Mouse (Mus musculus) forebrain, embryonic 11.5 days (tissue): Measurements from ENCODE around the gene Crtc1. TPM values are rescaled to one million over a fixed set of nuclear protein-coding genes. Genes with fewer than 3 reads are reported as not detected.
A peak's percentile ranks its signal among the peaks of the same experiment; 100 is the strongest.

Source experiments
- ATAC-seq: fragments of 200-750 bp; cut with Nextera tagmentation; replicated peaks from 2 replicates; pipeline ENCODE4 v1.8.0; 2017; ENCODE audit warnings: moderate TSS enrichment; ENCODE audit not compliant: low FRiP score
- DNase-seq: peaks from one replicate; pipeline ENCODE4 v3.0.0-alpha.2; 2017; ENCODE audit warnings: low spot score
- H3K27ac ChIP-seq: fragments of 300-500 bp; sonication (generic); 2 replicates; pipeline ENCODE4 v1.5.1; 2014; ENCODE audit warnings: low read depth, low read length
- H3K27me3 ChIP-seq: fragments of 300-500 bp; sonication (generic); 2 replicates; pipeline ENCODE4 v1.6.1; 2014; ENCODE audit warnings: mild to moderate bottlenecking, low read length, mixed read lengths; ENCODE audit not compliant: control insufficient read depth, insufficient read depth
- H3K36me3 ChIP-seq: fragments of 300-500 bp; sonication (generic); 2 replicates; pipeline ENCODE4 v1.6.1; 2014; ENCODE audit warnings: mild to moderate bottlenecking, low read length, moderate library complexity, mixed read lengths; ENCODE audit not compliant: control insufficient read depth, insufficient read depth
- H3K4me1 ChIP-seq: fragments of 300-500 bp; sonication (generic); replicated peaks from 2 replicates; pipeline ENCODE4 v1.6.1; 2014; ENCODE audit warnings: low read length, mixed read lengths; ENCODE audit not compliant: control insufficient read depth, insufficient read depth
- H3K4me2 ChIP-seq: fragments of 300-500 bp; sonication (generic); 2 replicates; pipeline ENCODE4 v1.6.1; 2014; ENCODE audit warnings: low read depth, mild to moderate bottlenecking, low read length, moderate library complexity, mixed read lengths; ENCODE audit not compliant: severe bottlenecking
- H3K4me3 ChIP-seq: fragments of 300-500 bp; sonication (generic); 2 replicates; pipeline ENCODE4 v1.5.1; 2014; ENCODE audit warnings: low read depth, low read length
- H3K9ac ChIP-seq: fragments of 300-500 bp; sonication (generic); 2 replicates; pipeline ENCODE4 v1.6.1; 2014; ENCODE audit warnings: low read length
- H3K9me3 ChIP-seq: fragments of 300-500 bp; sonication (generic); 2 replicates; pipeline ENCODE4 v1.6.1; 2016; ENCODE audit warnings: low read length, mixed read lengths; ENCODE audit not compliant: control insufficient read depth
- WGBS: fragments of 180-500 bp; shearing (Covaris S2); extraction: QIAGEN DNeasy Blood & Tissue Kit; methylation state at CpG from one replicate; pipeline ENCODE4 v1.1.7; 2014; 5-methylcytosine and 5-hydroxymethylcytosine counted together
- polyA plus RNA-seq: library from polyadenylated mRNA; unstranded; fragments of >200 nt; fragmentation: Nextera tagmentation; extraction: Ambion mirVana; gene quantifications from 2 replicates; pipeline ENCODE4 v1.2.1, GENCODE M21; 2014

The Crtc1 gene
- polyA plus RNA-seq, 1 experiment from 2014 or later, result 16.3 TPM

- 78% methylated on average over 2 of the region's 2 CpGs for WGBS
- no peaks in the 10 kb centered on the region for H3K4me1 ChIP-seq
- H3K4me2 ChIP-seq, result no peak overlapping the region
- H3K4me3 ChIP-seq, result no peak overlapping the region
- no peaks in the 10 kb centered on the region for H3K9me3 ChIP-seq
- H3K27me3 ChIP-seq, result no peaks in the 10 kb centered on the region
- H3K36me3 ChIP-seq, result no peaks in the 10 kb centered on the region
- no peak overlapping the region for H3K9ac ChIP-seq
- ATAC-seq (no peak), DNase-seq (no peak)
- no peak overlapping the region for H3K27ac ChIP-seq
Measured at GRCm38 (mm10) chr8:70422722-70423121, 16.7 kb downstream of the Crtc1 start.

GRCm38 (mm10) chr8:70421349-70422104 is 17.9 kb downstream of the Crtc1 start:
- no peak overlapping the region for H3K27ac ChIP-seq

GRCm38 (mm10) chr8:70419879-70420643 is 19.3 kb downstream of the Crtc1 start:
- ATAC-seq (no peak), DNase-seq (no peak)
- Histone ChIP-seq H3K9ac (no peak overlapping the region), H3K4me3 (no peak overlapping the region), H3K27me3 (no peaks in the 10 kb centered on the region), H3K4me1 (peaks cover 10% of the 10 kb centered on the region), H3K36me3 (no peaks in the 10 kb centered on the region), H3K9me3 (no peaks in the 10 kb centered on the region), H3K27ac (no peak overlapping the region), H3K4me2 (no peak overlapping the region)
- 85% methylated on average over 11 of the region's 11 CpGs for WGBS

More at GRCm38 (mm10) chr8:70421349-70422104, 17.9 kb downstream of the Crtc1 start:
- DNase-seq, result no peak
- H3K9me3 ChIP-seq, result no peaks in the 10 kb centered on the region
- peaks cover 3% of the 10 kb centered on the region; the same call in 1 of the 2 replicates for H3K4me1 ChIP-seq
- 89% methylated on average over 18 of the region's 18 CpGs for WGBS
- ATAC-seq, result no peak
- no peak overlapping the region for H3K4me3 ChIP-seq
- H3K36me3 ChIP-seq, result no peaks in the 10 kb centered on the region
- no peak overlapping the region for H3K9ac ChIP-seq
- no peaks in the 10 kb centered on the region for H3K27me3 ChIP-seq
- H3K4me2 ChIP-seq, result no peak overlapping the region

- Histone ChIP-seq H3K9ac (no peak overlapping the region), H3K27ac (no peak overlapping the region), H3K9me3 (no peaks in the 10 kb centered on the region), H3K4me3 (no peak overlapping the region), H3K4me2 (no peak overlapping the region), H3K4me1 (peaks cover 10% of the 10 kb centered on the region), H3K27me3 (no peaks in the 10 kb centered on the region), H3K36me3 (no peaks in the 10 kb centered on the region)
- ATAC-seq (no peak), DNase-seq (no peak)
- 87% methylated on average over 14 of the region's 14 CpGs for whole genome bisulfite sequencing
Measured at GRCm38 (mm10) chr8:70418954-70419353, 20.4 kb downstream of the Crtc1 start.

GRCm38 (mm10) chr8:70417914-70418313 is 21.5 kb downstream of the Crtc1 start:
- H3K27me3 ChIP-seq, result no peaks in the 10 kb centered on the region
- ATAC-seq (no peak), DNase-seq (no peak)
- 50% methylated on average over 10 of the region's 10 CpGs for WGBS
- no peak overlapping the region for H3K9ac ChIP-seq
- H3K36me3 ChIP-seq, result no peaks in the 10 kb centered on the region
- H3K4me2 ChIP-seq, result no peak overlapping the region
- no peak overlapping the region for H3K4me3 ChIP-seq
- H3K4me1 ChIP-seq, result peaks cover 10% of the 10 kb centered on the region
- no peak overlapping the region for H3K27ac ChIP-seq
- H3K9me3 ChIP-seq, result no peaks in the 10 kb centered on the region

GRCm38 (mm10) chr8:70416941-70417340 is 22.4 kb downstream of the Crtc1 start:
- DNase-seq (no peak), ATAC-seq (no peak)
- Histone ChIP-seq H3K36me3 (no peaks in the 10 kb centered on the region), H3K27me3 (no peaks in the 10 kb centered on the region), H3K9me3 (no peaks in the 10 kb centered on the region), H3K4me1 (peaks cover 10% of the 10 kb centered on the region), H3K9ac (no peak overlapping the region), H3K4me2 (no peak overlapping the region), H3K27ac (no peak overlapping the region), H3K4me3 (no peak overlapping the region)
- 22% methylated on average over 6 of the region's 6 CpGs for WGBS

GRCm38 (mm10) chr8:70415540-70416451 is 23.6 kb downstream of the Crtc1 start:
- DNase-seq (no peak), ATAC-seq (peak; percentile 60; the same call in 1 of the 2 replicates)
- Histone ChIP-seq H3K4me3 (no peak overlapping the region), H3K9ac (peak overlapping the region; percentile 10), H3K36me3 (no peaks in the 10 kb centered on the region), H3K9me3 (no peaks in the 10 kb centered on the region), H3K27me3 (no peaks in the 10 kb centered on the region), H3K4me1 (peaks cover 10% of the 10 kb centered on the region), H3K27ac (no peak overlapping the region), H3K4me2 (no peak overlapping the region)
- 72% methylated on average over 8 of the region's 8 CpGs for WGBS

GRCm38 (mm10) chr8:70414310-70414946 is 25.0 kb downstream of the Crtc1 start:
- Histone ChIP-seq H3K4me1 (peaks cover 10% of the 10 kb centered on the region), H3K9ac (no peak overlapping the region), H3K27ac (no peak overlapping the region), H3K27me3 (no peaks in the 10 kb centered on the region), H3K9me3 (no peaks in the 10 kb centered on the region), H3K4me3 (no peak overlapping the region), H3K4me2 (no peak overlapping the region), H3K36me3 (no peaks in the 10 kb centered on the region)
- DNase-seq (no peak), ATAC-seq (no peak)
- WGBS, result 89% methylated on average over 6 of the region's 6 CpGs
